Mouse (Mus musculus) cerebellum, postnatal 14 days (tissue): ENCODE data around the gene Ddx27.

Experiments
- DNase-seq, 2 experiments: peaks; one replicate each; pipeline ENCODE4 v3.0.0; 2021; ENCODE audit warnings: mixed read lengths in 2 of 2

The Ddx27 gene

GRCm38 (mm10) chr2:167063906-167064496 lies 49.0 kb downstream of the Ddx27 start:
- peak in 1 of 2 experiments; percentile 27 for DNase-seq

- no peak for DNase-seq
Measured at GRCm38 (mm10) chr2:167064601-167065295, 49.8 kb downstream of the Ddx27 start.

GRCm38 (mm10) chr2:167066031-167066430 lies 51.0 kb downstream of the Ddx27 start:
- no peak for DNase-seq

- no peak for DNase-seq
Measured at GRCm38 (mm10) chr2:167066528-167067516, 51.8 kb downstream of the Ddx27 start.

- no peak for DNase-seq
Measured at GRCm38 (mm10) chr2:167067575-167067974, 52.6 kb downstream of the Ddx27 start.

GRCm38 (mm10) chr2:167070341-167070740 lies 55.3 kb downstream of the Ddx27 start:
- DNase-seq, result peak; percentile 77 to 81

GRCm38 (mm10) chr2:167071266-167071640 lies 56.3 kb downstream of the Ddx27 start:
- DNase-seq, result no peak

GRCm38 (mm10) chr2:167071641-167072601 lies 56.9 kb downstream of the Ddx27 start:
- DNase-seq, result peak; percentile 98 to 99

- DNase-seq, result no peak
Measured at GRCm38 (mm10) chr2:167074587-167074986, 59.6 kb downstream of the Ddx27 start.

GRCm38 (mm10) chr2:167076352-167076751 lies 61.4 kb downstream of the Ddx27 start:
- DNase-seq, result no peak

- no peak for DNase-seq
Measured at GRCm38 (mm10) chr2:167076759-167077158, 61.8 kb downstream of the Ddx27 start.

GRCm38 (mm10) chr2:167077199-167077962 lies 62.4 kb downstream of the Ddx27 start:
- DNase-seq, result no peak

- no peak for DNase-seq
Measured at GRCm38 (mm10) chr2:167078486-167078885, 63.5 kb downstream of the Ddx27 start.

GRCm38 (mm10) chr2:167078931-167079495 lies 64.0 kb downstream of the Ddx27 start:
- no peak for DNase-seq

- DNase-seq, result peak; percentile 80 to 87
Measured at GRCm38 (mm10) chr2:167079535-167080257, 64.7 kb downstream of the Ddx27 start.

- DNase-seq, result no peak
Measured at GRCm38 (mm10) chr2:167080387-167080786, 65.4 kb downstream of the Ddx27 start.

GRCm38 (mm10) chr2:167081135-167081534 lies 66.1 kb downstream of the Ddx27 start:
- no peak for DNase-seq

GRCm38 (mm10) chr2:167081639-167082038 lies 66.6 kb downstream of the Ddx27 start:
- no peak for DNase-seq
